Mouse (Mus musculus) cerebellum, adult (tissue): ENCODE measurements around the gene Prg3.

Experiments
- ATAC-seq: cut with Nextera tagmentation; 2 replicates; pipeline ENCODE4 v1.9.2; 2017; ENCODE audit warnings: mild to moderate bottlenecking, moderate library complexity, mixed read lengths; ENCODE audit not compliant: insufficient number of reproducible peaks, low FRiP score, low TSS enrichment

Prg3 gene

DNA sequence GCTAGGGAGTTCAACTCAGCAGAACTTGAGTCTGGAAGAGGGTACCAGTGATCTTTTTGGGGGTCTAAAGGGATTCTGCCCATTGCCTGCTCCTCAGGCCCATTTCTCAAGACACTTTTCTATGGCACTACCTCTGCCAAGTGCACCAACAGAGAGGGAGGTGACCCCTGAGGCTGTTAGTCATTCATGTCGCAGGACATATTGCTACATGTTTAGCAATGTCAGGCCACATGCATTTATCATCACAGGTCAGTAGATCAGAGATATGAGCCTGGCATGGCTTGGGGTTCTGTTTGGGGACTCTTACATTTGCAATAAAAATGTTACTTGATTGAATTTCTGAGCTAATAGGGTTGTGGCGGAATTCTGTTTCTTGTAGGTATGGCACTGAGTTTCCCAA is 12.4 kb upstream of the Prg3 start:
- ATAC-seq = no peak

DNA sequence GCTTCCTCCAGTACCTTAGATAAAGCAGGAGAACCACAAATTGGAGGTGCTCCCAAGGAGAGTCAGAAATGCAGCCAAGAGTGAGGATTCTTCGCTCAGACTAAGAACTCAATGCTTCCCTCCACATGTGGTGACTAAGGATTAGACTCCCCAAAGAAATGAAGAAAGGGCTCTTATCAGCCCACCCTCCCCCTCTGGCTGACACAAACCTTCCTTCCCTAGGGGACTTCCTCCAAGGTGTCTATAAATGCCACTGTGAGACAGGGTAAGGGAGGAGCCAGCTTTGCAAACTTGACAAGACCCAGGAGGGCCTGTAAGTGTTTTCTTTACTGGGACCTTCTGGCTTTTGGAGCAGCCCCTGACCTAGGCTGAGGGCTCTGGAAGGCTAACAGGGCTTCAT is 7.8 kb upstream of the Prg3 start, which contains the start of gene Prg2:
Gene Prg2 (plus strand): TSS at position 274 of the 400 bp plus-strand sequence.
- no peak for ATAC-seq

DNA sequence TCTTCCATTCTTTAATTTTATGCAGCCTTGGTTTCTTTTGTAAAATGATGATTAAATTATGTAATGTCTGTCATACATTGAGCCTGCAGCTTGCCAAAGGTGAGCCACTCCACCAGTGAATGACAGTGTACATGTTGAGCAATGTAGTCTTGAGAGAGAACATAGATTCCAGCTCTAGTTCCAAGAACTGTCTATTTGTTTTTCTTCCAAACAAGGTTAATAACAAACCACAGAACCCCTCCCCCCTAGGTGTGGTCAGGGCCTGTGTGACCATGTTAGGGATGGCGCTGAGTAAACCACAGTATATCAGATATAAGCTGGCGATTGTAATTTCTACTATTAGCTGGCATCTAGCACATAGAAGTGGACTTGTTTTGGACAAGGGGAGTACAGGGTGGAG is 8.4 kb downstream of the Prg3 start:
- no peak for ATAC-seq

DNA sequence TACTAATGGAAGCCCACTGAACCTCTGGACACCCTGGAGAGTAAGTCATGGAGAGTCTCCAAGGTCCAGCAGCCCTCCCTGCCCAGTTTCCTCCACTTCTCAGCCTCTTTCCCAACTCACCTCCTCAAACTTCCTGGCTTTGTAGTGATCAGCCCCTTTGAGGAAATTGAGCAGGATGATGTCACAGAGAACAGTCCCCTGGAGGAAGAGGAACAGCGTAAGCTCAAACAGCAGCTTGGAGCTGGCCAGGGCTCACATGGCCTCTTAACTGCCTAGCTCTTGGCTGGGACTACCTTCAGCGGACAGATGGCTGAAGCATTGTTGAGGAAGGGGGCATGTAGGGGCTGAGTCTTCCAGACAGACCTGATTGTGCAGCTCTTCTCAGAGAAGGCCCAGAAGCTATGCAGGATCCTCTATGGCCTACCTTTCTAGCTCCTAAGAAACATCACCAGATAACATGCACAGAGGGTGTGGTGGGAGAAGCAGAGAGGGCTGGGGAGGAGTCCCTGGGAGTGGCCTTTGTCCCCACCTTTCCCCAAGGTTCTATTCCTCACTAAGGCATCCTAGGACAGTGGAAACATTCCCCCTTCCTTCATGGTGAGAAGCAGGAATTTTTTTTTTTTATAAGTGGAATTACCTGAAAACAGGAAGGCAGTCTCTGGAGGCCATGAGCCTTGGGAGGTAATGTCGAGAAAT is 11.6 kb downstream of the Prg3 start:
- ATAC-seq = no peak

DNA sequence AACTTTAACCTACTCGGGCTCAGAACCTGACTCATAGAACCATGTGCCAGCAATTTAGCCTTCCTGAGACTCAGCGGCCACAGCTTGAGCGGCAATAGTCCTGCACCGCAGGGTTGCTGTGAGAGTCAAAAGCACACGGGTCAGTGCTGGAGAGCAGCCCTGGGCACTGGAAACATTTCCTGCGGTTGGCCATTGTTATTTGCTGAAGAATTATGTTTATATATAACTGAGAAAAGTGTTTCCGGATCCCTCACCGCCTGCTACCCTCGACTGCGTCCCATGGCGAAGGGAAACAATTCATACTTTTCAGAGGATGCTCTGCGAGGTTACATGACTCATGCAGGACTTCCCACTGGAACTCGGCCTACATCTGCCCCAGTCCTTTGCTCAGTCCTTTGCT is 13.5 kb downstream of the Prg3 start:
- ATAC-seq = no peak

DNA sequence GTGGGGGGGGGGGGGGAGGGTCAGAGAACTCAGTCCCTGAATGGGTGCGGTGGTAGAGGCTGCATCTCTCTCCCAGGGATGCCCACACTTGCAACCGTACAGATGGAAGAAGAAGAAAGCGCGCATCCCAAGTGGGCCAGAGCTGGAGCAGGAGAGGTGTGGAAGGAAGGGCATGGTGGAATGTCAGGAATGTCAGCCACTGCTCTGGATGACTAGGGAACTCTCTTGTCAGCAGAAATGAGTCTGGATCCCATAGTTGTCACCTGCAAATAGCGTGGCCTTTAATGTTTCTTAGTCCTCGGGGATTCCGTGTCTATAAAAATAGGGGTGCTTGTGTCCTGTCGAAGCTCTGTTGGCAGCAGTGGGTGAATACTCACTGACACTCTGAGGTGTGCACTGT is 14.6 kb downstream of the Prg3 start:
- no peak for ATAC-seq

DNA sequence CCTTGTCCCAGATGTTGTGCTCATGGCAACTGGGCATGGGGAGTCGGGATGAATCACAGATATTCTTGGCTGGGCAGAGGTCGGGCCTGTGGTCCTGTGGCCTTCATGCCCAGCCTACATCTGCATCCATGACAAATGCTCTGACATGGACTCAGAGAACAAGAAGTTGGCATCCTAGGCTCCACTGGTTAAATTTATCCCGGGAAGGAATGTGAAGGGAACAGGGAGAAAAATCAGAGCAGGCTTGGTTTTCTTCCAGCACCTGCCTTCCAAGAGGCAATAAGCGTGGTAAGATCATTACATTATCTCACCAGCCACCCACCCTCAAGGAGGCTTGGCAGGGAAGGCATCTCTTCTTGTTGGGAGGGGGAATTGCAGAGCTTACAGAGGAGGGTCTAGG is 16.3 kb downstream of the Prg3 start:
- ATAC-seq = no peak

DNA sequence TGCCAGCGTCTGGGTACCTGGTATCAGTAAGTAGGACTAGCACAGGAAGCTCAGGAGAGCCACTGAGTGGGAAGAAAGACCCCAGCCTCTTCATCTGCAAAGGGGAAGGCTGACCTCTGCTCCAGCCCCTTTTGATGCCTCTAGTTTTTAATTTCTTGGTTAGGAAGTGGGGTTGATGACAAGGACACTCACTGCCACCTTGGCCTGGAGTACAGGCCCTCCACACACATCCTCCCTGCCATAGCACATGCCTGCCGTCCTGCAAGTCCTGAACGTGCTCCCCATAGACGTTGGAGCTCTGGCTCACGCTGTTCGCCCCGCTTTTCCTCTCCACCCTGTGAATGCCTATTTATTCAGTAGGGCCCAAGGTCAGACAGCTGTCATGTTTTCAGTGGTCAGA is 18.6 kb downstream of the Prg3 start:
- ATAC-seq = no peak

DNA sequence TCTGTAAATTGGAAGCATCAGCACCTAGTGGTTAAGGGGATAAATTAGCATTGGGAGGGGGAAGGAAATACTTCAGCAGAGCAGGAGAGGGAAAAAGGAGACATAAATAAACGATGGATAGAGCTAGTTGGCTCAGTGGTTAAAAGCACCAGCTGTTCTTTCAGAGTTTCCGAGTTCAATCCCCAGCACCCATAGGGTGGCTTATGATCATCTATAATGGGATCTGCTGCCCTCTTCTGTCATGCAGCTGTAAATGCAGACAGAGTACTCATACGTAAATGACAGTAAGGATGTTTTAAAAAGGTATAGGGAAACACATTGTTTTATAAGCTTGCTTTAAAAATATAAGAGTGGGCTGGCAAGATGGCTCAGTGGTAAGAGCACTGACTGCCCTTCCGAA is 19.7 kb downstream of the Prg3 start:
- no peak for ATAC-seq

DNA sequence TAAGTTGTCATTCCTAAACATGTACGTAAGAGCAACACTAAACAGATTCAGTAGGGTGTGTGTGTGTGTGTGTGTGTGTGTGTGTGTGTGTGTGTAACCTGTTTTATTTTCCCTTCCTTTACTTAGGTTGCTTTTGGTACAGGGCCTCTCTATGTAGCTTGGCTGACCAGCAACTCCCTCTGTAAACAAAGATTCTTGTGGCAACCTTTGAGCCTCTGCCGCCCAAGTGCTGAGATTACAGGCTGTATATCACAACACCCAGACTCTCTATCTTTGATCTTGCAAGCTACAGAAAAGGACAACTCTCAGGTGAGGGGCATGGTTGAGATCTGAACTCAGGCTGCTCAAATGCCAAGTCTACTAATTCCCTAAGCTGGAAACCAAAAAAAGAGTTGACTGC is 21.2 kb downstream of the Prg3 start:
- no peak for ATAC-seq

DNA sequence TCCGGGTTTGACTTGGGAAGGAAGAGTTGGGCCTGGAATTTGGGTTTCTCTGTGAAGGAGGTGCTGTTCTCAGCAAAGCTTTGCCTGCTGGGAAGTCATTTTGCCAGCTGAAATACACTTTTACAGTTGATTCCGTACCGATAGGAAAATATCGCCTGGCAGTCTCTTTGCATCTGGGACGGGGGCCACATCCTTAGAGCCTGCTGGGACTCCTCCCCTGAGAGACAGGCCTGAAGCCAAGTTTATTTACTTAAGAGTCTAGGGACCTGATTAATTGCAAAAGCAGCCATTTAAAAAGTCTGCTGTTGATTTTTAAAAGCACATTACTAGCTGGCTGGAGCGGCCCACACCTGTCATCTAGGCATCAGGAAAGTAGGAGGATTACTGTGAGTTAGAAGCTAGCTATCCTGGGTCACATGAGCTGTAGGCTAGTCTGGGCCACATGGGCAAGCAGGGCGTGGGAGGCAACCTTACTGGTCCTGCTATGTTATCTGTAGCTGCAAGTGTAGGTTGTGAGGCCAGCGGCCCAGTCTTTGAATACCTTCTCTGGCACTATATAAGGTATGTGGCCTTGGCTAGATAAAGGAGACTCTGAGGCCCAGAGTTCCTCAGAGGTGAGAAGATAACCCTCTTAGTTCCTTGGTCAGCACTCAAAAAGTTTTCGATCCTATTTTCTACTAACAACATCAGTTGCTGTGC is 24.0 kb downstream of the Prg3 start:
- ATAC-seq = no peak

DNA sequence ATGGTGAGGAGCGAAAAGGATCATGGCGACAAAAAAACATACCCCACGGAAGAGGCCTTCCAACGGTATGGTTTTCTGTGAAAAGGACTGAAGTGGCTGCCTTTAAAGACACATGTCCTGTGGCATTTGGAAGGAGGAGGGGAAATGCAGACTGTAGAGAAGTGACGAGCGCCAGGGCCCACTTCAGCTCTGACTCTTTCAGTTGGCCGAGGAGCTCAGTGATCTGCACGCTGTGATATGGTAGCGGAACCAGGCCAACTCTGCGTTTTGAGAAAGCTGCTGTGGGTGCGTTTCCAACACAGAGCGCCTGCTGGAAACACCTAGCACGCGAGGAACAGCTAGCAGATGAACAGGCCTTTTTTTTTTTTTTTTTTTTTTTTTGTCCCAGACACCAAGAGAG is 24.7 kb downstream of the Prg3 start:
- no peak for ATAC-seq

DNA sequence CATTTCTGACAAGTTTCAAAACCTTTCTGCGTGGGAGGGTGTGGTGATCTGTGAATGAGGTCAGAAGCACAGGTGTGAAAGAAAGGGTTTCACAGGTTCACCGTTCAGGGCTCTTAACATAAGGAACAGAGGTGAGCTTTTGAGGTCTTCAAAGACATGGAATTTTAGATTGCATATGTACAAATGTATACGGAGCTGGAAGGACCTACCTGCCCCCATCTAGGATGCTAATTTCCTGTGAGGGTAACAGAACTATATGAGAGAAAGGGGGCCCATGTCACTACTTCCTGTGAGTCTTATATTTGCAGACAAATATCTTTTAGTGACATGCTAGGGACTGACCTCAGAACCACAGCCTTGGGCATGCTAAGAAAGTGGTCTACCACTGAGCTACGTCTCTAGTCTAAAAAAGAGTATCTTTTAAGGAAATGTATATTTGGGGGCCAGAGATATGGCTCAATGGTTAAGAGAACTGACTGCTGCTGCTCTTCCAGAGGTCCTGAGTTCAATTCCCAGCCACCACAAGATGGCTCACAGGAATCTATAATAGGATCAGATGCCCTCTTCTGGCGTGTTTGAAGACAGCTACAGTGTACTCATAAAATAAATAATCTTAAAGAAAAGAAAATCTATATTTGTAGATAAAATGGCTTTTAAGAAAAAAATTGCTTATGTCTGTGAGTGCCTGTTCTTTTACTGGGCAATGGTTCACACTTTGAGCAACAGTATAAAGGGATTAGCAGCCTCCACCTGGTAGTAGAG is 26.0 kb downstream of the Prg3 start:
- no peak for ATAC-seq

DNA sequence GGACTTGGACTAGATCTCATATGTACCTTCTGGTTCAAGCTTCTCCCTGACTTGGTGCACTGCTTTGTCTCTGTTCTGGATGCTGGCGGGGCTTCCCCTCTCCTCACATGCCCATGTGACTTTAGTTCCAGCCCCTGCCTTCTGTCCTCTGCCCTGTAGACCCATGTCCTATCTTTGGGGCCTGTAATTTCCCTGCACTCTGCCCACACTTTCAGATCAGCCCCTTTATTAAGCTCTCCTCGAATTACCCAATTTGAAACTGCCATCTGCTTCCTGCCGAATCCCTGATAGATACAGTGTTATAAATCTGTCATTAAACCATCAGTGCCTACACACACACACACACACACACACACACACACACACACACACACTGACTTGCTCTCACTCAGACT is 26.6 kb downstream of the Prg3 start:
- ATAC-seq = no peak

DNA sequence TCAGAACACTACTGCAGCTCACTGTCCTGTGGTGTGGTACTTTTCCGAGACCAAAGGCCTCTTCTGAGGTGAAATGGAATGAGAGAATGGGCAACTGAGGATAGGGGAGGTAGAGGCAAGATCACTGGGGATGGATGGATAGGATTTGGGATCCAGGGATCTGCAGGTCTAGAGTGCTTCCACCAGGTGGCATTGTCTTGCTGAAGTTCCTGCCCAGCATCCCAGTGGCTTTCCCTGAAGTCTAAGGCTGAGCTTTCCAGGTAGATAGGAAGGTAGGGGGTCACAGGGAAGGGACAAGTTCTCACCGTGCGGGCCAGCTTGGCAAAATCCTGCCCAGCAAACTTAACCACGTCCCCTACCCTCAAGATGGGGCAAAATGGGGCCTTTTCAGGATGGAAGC is 34.0 kb downstream of the Prg3 start:
- 0 out of 2 replicates have a peak, but pooled peaks have one; percentile 20 for ATAC-seq

DNA sequence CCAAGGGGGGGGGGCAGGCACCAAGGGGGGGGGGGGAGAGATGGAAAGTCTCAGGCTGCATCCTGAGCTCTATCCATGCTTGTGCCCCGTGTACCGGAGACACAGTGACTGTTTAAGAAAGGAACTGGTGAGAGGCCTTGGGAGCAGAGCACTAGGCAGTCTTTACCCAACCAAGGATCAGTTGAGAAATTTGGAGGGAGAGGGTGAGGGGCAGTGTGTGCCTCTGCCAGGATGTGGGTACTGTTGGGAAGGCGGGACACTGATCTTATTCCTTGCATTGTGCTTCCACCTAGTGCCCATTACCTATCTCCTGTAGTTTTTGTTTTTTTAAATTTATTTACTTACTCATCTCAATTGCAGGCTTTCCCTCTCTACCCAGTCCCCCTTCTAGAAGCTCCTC is 38.2 kb downstream of the Prg3 start:
- no peak for ATAC-seq

DNA sequence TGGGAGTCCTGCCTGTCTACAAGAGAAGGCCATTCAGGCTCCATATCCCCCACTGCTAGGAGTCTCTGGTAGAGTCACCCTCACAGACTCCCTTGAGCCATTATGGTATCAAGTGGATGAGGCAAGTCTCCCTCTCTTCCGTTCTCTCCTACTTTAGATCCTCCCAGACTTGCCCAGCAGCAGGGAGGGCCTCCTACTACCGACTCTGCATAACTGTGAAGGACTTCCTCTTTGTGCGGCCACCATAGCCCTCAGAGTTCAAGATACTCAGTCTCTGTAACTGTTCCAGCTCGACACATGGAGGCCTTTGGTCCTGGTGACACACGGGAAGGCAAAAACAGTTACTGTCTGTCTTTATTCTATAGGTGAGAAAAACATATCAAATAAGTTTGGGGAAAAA is 39.3 kb downstream of the Prg3 start:
- ATAC-seq = no peak

DNA sequence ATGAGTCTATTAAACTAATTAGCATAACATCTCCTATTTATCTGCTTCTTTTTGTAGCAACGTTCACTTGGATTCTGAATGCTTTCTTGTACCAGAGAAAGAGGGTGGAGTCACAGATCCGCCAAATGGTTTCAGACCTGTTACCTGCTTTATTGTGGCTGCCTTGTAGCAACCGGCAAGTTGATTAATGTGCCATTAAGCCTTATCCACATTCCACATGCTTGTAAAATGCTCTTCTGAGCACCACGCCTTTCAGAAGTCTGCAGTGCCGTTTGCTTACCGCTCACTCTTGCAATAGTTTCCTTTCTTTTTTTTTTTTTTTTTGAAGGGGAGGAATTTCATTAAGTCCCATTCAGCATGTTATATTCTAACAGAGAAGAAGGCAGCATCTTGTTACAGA is 41.9 kb downstream of the Prg3 start:
- ATAC-seq = no peak

DNA sequence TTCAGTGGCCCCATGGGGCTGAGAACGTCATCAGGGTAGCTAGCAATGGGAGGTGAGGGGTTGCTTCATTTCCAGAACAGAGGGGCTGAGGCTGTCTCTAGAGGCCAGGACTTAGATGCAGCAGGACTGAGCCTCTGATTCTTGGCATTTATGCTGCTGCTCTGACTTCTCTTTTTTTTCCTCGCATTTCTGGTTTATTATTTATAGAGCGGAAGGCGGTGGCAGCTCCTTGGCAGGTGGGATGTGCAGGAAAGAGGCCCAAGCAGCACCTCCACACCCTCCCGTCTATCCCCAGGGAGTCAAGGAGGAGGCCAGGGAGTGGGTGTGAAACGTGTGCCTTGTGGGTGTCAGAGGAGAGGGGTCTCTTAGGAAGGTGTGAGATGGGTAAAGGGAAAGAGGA is 43.0 kb downstream of the Prg3 start:
- ATAC-seq = no peak

DNA sequence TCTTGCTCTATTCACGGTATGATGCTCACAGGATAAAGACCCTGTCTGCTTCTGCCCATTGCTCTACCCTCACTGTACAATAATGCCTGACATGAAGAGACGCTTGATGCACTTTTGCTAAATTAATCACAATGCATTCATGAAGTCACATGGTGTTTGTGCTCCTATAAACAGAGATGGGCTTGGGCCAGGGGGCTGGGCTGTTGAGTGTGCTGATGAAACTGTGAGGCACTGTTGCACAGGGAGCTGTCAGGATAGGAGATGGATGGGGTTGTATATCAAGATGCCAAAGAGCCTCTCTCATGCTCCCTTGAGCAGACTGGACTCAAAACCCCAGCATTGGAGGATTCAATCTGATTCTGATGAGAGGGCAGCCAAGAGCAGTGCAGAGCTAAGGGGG is 45.1 kb downstream of the Prg3 start:
- no peak for ATAC-seq

DNA sequence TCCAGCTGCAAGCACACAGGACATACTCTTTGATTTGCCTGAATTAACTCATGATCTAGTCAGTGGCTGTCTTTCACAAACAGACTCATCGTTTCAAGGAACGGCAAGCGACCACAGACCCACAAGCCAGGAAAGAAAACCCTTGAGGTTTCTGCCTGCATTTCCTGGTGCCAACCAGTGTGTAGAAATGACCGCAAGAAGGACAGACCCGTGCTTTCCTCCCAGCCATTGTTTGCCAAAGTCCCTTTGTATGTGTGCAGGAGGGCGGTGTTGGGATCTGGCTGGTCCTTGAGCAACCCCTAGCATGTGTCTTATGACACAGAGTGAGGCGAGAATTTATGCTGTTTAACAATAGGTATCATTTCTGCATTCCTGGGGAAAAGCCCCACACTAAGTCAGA is 46.2 kb downstream of the Prg3 start:
- no peak for ATAC-seq
